Mouse (Mus musculus) liver, embryonic 14.5 days (tissue): Measurements from ENCODE around the gene Eri3.

Source experiments
- CTCF ChIP-seq: IDR thresholded peaks from 2 replicates; pipeline ENCODE4 v1.5.1; 2016; ENCODE audit warnings: antibody characterized with exemption, low read depth, control low read depth
- EP300 ChIP-seq: IDR thresholded peaks from 2 replicates; pipeline ENCODE4 v1.6.1; 2016; ENCODE audit warnings: antibody characterized with exemption, low read depth

DNA sequence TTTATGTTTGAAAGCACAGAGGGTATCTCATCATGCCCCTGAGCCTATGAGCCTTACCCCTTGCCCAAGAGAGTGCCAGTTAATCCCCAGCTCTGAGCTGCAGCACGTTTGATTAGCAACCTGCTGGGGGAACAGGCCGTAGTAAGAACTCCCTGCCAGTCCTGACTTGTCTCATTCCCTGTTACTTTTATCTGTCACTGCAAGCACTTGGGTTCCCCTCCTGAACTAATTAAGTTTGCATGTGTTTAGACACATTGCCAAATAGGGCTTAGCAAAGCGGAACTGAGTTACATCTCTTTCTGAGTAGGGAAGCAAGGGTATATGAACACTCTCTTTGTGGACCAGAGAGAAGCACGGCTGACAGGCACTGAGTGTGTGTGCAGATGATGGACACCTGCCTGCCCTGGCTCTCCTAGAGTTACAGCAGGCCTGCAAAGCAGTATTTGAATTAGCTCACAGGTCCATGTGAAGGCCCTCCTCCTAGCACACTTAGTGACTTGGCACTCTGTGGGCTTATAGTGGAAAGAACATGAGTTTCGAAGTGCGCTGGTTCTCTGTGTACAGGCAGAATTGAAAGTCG is 49.9 kb downstream of the Eri3 start:
- TF ChIP-seq CTCF (no peak), EP300 (no peak)
